Mouse (Mus musculus): ENCODE measurements around the gene Crim1. TPM values are rescaled to one million over a fixed set of nuclear protein-coding genes. Genes with fewer than 3 reads are reported as not detected.

Crim1 gene
- polyA plus RNA-seq, 1 experiment from 2014 or later, result 7.2 TPM

- Histone ChIP-seq H3K36me3 (ENCODE audit: control insufficient read depth, insufficient read depth, low read length) (peaks cover 33% of the 10 kb centered on the region), H3K9me3 (ENCODE audit: control insufficient read depth, low read length) (no peaks in the 10 kb centered on the region), H3K9ac (ENCODE audit: low read depth, low read length) (no peak overlapping the region), H3K27ac (replicated peaks; ENCODE audit: low read depth, low read length) (no peak overlapping the region), H3K27me3 (replicated peaks; ENCODE audit: control insufficient read depth, insufficient read depth, low read length) (no peaks in the 10 kb centered on the region), H3K4me3 (ENCODE audit: low read depth, low read length) (no peak overlapping the region), H3K4me1 (ENCODE audit: control insufficient read depth, insufficient read depth, low read length) (no peaks in the 10 kb centered on the region), H3K4me2 (ENCODE audit: low read depth, low read length) (no peak overlapping the region)
- DNase-seq (ENCODE audit: low spot score) (no peak), ATAC-seq (ENCODE audit: low read depth) (no peak)
- WGBS, result 88% methylated on average over 3 of the region's 3 CpGs
Observed at GRCm38 (mm10) chr17:78343688-78344087, 143.6 kb downstream of the Crim1 start.

DNA sequence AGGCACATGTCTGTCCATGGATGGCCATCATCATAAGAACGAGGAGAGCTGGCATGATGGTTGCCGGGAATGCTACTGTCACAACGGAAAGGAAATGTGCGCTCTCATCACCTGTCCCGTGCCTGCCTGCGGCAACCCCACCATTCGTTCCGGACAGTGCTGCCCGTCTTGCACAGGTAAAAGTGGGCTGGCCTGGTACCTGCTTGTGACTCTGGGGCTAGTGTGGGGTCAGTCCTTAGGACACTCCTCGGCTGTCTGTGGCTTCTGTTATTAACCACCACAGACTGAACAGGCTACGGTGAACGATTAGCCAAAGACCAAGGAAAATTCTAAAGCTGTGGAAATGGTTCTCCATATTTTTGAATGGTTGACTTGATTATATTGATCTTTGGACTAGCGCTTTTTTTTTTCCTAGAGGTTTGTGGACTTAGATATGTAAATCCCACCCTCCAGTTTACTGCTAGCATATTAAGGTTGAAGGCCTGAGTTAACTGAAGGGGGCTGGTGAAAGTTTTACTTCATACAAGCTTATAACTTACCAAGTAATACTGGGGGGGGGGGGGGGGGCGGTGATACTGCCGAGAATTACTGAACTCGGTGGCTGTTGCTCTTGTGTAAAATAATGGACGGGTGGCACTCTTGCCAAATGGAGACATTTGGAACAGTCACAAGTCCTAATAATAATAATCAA lies 147.2 kb downstream of the Crim1 start:
- no peak for ATAC-seq (ENCODE audit: low read depth)
- DNase-seq (ENCODE audit: low spot score), result no peak
- no peak overlapping the region for H3K9ac ChIP-seq (ENCODE audit: low read depth, low read length)
- whole genome bisulfite sequencing, result 93% methylated on average over 17 of the region's 17 CpGs
- no peaks in the 10 kb centered on the region for H3K9me3 ChIP-seq (ENCODE audit: control insufficient read depth, low read length)
- H3K4me3 ChIP-seq (ENCODE audit: low read depth, low read length), result no peak overlapping the region
- no peaks in the 10 kb centered on the region for H3K4me1 ChIP-seq (ENCODE audit: control insufficient read depth, insufficient read depth, low read length)
- H3K4me2 ChIP-seq (ENCODE audit: low read depth, low read length), result no peak overlapping the region
- H3K36me3 ChIP-seq (ENCODE audit: control insufficient read depth, insufficient read depth, low read length), result peaks cover 51% of the 10 kb centered on the region
- H3K27me3 ChIP-seq (replicated peaks; ENCODE audit: control insufficient read depth, insufficient read depth, low read length), result no peaks in the 10 kb centered on the region
- H3K27ac ChIP-seq (replicated peaks; ENCODE audit: low read depth, low read length), result no peak overlapping the region

DNA sequence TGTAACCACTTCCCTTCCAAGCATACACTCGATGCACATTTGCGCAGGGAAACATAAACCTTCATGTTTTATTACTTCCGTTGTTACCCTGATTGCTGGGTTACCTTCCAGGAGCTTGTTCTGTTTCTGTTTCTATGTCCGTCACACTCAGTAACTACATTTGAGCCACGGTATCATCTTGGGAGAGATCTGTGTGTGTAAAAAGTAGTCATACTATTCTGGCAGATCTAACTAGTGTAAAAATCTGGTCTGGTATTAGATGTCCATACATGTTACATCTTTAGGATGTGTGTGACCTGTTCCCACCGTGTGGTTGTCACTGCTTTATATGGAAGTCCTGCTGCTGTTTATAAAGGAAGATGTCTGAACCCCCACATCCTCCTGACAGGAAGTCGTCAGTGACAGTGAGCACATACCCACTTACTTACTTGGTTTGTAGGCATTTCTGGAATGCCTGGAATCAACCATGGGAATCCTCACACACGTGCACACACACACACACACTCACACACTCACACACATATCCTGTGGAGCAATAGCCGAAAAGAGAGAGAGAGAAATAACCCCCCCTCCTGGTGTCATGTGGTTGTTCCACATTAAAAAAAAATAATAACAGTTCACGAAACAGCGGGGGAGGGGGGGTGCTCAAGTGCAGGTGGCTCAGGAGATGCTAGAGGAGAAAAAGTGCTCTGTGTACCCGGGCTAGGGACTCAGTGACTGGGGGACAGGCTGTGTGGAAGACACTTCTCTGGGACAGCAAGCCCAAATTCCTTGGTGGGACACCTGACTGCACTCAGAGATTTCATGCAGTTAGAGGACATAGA lies 151.8 kb downstream of the Crim1 start:
- ATAC-seq (ENCODE audit: low read depth), result no peak
- no peaks in the 10 kb centered on the region for H3K9me3 ChIP-seq (ENCODE audit: control insufficient read depth, low read length)
- H3K9ac ChIP-seq (ENCODE audit: low read depth, low read length), result no peak overlapping the region
- H3K36me3 ChIP-seq (ENCODE audit: control insufficient read depth, insufficient read depth, low read length), result peaks cover 58% of the 10 kb centered on the region
- WGBS, result 61% methylated on average over 12 of the region's 12 CpGs
- H3K4me2 ChIP-seq (ENCODE audit: low read depth, low read length), result no peak overlapping the region
- no peak overlapping the region for H3K27ac ChIP-seq (replicated peaks; ENCODE audit: low read depth, low read length)
- H3K4me3 ChIP-seq (ENCODE audit: low read depth, low read length), result no peak overlapping the region
- H3K27me3 ChIP-seq (replicated peaks; ENCODE audit: control insufficient read depth, insufficient read depth, low read length), result no peaks in the 10 kb centered on the region
- no peak for DNase-seq (ENCODE audit: low spot score)
- H3K4me1 ChIP-seq (ENCODE audit: control insufficient read depth, insufficient read depth, low read length), result no peaks in the 10 kb centered on the region

DNA sequence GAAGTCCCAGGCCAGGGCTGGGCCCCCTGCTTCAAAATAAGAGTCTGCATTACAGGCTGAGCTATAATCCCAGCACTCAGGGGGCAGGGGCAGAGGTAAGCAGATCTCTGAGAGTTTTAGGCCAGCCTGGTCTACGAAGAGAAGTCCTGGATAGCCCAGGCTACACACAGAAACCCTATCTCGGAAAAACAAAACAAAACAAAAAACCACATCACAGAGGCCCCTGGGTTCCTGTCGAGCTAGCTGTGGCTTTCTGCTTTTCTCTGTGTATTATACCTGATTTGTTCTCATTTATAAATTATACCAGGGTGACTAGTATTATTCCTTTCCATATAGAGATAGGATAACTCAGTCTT lies 152.4 kb downstream of the Crim1 start:
- no peak for DNase-seq (ENCODE audit: low spot score)
- no peaks in the 10 kb centered on the region for H3K4me1 ChIP-seq (ENCODE audit: control insufficient read depth, insufficient read depth, low read length)
- no peak overlapping the region for H3K4me2 ChIP-seq (ENCODE audit: low read depth, low read length)
- no peak overlapping the region for H3K27ac ChIP-seq (replicated peaks; ENCODE audit: low read depth, low read length)
- no peak for ATAC-seq (ENCODE audit: low read depth)
- H3K27me3 ChIP-seq (replicated peaks; ENCODE audit: control insufficient read depth, insufficient read depth, low read length), result no peaks in the 10 kb centered on the region
- no peak overlapping the region for H3K4me3 ChIP-seq (ENCODE audit: low read depth, low read length)
- WGBS, result 88% methylated on average over 3 of the region's 3 CpGs
- H3K9ac ChIP-seq (ENCODE audit: low read depth, low read length), result no peak overlapping the region
- H3K36me3 ChIP-seq (ENCODE audit: control insufficient read depth, insufficient read depth, low read length), result peaks cover 57% of the 10 kb centered on the region
- no peaks in the 10 kb centered on the region for H3K9me3 ChIP-seq (ENCODE audit: control insufficient read depth, low read length)

DNA sequence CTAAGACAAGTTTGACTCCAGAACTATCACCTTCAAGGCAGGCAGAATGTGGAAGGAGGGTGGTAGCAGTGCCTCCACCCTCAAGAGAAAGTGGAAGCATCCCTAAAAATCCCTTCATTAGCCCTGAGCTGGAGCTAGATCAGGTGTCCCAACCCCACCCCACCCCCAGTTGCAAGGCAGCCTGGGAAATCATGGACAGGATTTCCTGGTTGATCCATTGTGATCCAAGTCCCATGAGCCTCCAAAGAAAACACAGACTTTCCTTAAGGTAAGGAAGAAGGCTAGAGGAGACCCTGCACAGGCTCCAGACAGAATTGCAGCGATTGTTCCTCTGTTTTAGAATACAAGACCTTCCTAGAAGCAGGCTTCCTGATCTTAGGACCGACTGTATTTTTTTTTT lies 154.4 kb downstream of the Crim1 start:
- no peaks in the 10 kb centered on the region for H3K27me3 ChIP-seq (replicated peaks; ENCODE audit: control insufficient read depth, insufficient read depth, low read length)
- no peak overlapping the region for H3K4me3 ChIP-seq (ENCODE audit: low read depth, low read length)
- H3K36me3 ChIP-seq (ENCODE audit: control insufficient read depth, insufficient read depth, low read length), result peaks cover 48% of the 10 kb centered on the region
- no peaks in the 10 kb centered on the region for H3K4me1 ChIP-seq (ENCODE audit: control insufficient read depth, insufficient read depth, low read length)
- no peak overlapping the region for H3K9ac ChIP-seq (ENCODE audit: low read depth, low read length)
- no peaks in the 10 kb centered on the region for H3K9me3 ChIP-seq (ENCODE audit: control insufficient read depth, low read length)
- no peak overlapping the region for H3K4me2 ChIP-seq (ENCODE audit: low read depth, low read length)
- no peak overlapping the region for H3K27ac ChIP-seq (replicated peaks; ENCODE audit: low read depth, low read length)
- 79% methylated on average over 2 of the region's 2 CpGs for WGBS
- ATAC-seq (ENCODE audit: low read depth) (no peak), DNase-seq (ENCODE audit: low spot score) (no peak)

- Histone ChIP-seq H3K4me2 (ENCODE audit: low read depth, low read length) (no peak overlapping the region), H3K4me3 (ENCODE audit: low read depth, low read length) (no peak overlapping the region), H3K27ac (replicated peaks; ENCODE audit: low read depth, low read length) (no peak overlapping the region), H3K9ac (ENCODE audit: low read depth, low read length) (no peak overlapping the region), H3K4me1 (ENCODE audit: control insufficient read depth, insufficient read depth, low read length) (no peaks in the 10 kb centered on the region), H3K9me3 (ENCODE audit: control insufficient read depth, low read length) (no peaks in the 10 kb centered on the region), H3K27me3 (replicated peaks; ENCODE audit: control insufficient read depth, insufficient read depth, low read length) (no peaks in the 10 kb centered on the region), H3K36me3 (ENCODE audit: control insufficient read depth, insufficient read depth, low read length) (peaks cover 43% of the 10 kb centered on the region)
- no peak for ATAC-seq (ENCODE audit: low read depth)
- no peak for DNase-seq (ENCODE audit: low spot score)
- 80% methylated on average over 12 of the region's 12 CpGs for WGBS
Observed at GRCm38 (mm10) chr17:78354871-78355270, 154.8 kb downstream of the Crim1 start.

GRCm38 (mm10) chr17:78355611-78356010 lies 155.6 kb downstream of the Crim1 start:
- no peak overlapping the region for H3K27ac ChIP-seq (replicated peaks; ENCODE audit: low read depth, low read length)
- DNase-seq (ENCODE audit: low spot score) (no peak), ATAC-seq (ENCODE audit: low read depth) (no peak)

GRCm38 (mm10) chr17:78357753-78358152 lies 157.7 kb downstream of the Crim1 start:
- no peak for DNase-seq (ENCODE audit: low spot score)
- no peak overlapping the region for H3K9ac ChIP-seq (ENCODE audit: low read depth, low read length)
- H3K9me3 ChIP-seq (ENCODE audit: control insufficient read depth, low read length), result no peaks in the 10 kb centered on the region
- ATAC-seq (ENCODE audit: low read depth), result no peak
- peaks cover 25% of the 10 kb centered on the region for H3K36me3 ChIP-seq (ENCODE audit: control insufficient read depth, insufficient read depth, low read length)
- no peaks in the 10 kb centered on the region; the same call in 1 of the 2 replicates for H3K4me1 ChIP-seq (ENCODE audit: control insufficient read depth, insufficient read depth, low read length)
- no peaks in the 10 kb centered on the region for H3K27me3 ChIP-seq (replicated peaks; ENCODE audit: control insufficient read depth, insufficient read depth, low read length)
- WGBS, result 80% methylated on average over 4 of the region's 4 CpGs
- H3K27ac ChIP-seq (replicated peaks; ENCODE audit: low read depth, low read length), result no peak overlapping the region
- no peak overlapping the region for H3K4me2 ChIP-seq (ENCODE audit: low read depth, low read length)
- no peak overlapping the region for H3K4me3 ChIP-seq (ENCODE audit: low read depth, low read length)

More at GRCm38 (mm10) chr17:78355611-78356010, 155.6 kb downstream of the Crim1 start:
- Histone ChIP-seq H3K4me1 (ENCODE audit: control insufficient read depth, insufficient read depth, low read length) (no peaks in the 10 kb centered on the region), H3K9ac (ENCODE audit: low read depth, low read length) (no peak overlapping the region), H3K4me2 (ENCODE audit: low read depth, low read length) (no peak overlapping the region), H3K27me3 (replicated peaks; ENCODE audit: control insufficient read depth, insufficient read depth, low read length) (no peaks in the 10 kb centered on the region), H3K9me3 (ENCODE audit: control insufficient read depth, low read length) (no peaks in the 10 kb centered on the region), H3K36me3 (ENCODE audit: control insufficient read depth, insufficient read depth, low read length) (peaks cover 36% of the 10 kb centered on the region), H3K4me3 (ENCODE audit: low read depth, low read length) (no peak overlapping the region)
- WGBS, result 66% methylated on average over 8 of the region's 8 CpGs

Data from embryonic facial prominence, embryonic 14.5 days (tissue).